Mouse (Mus musculus): ENCODE measurements around the gene Spg7.
"Not testable (repeated sequence)": the region's sequence is repeated elsewhere in the genome, so short reads cannot be mapped to it uniquely, and the experiment has no call there.

The Spg7 gene

GRCm38 (mm10) chr8:123041008-123041773 lies 21.6 kb upstream of the Spg7 start:
- DNase-seq (ENCODE audit: low read depth in 2 of 2, low spot score in 2 of 2) = peak; percentile 68 to 76

- no peak for DNase-seq (ENCODE audit: low read depth in 2 of 2, low spot score in 2 of 2)
Measured at GRCm38 (mm10) chr8:123041774-123042105, 21.0 kb upstream of the Spg7 start.

GRCm38 (mm10) chr8:123042158-123042973 lies 20.4 kb upstream of the Spg7 start, which contains the start of gene Ankrd11:
Gene Ankrd11 (minus strand): TSS chr8:123042277.
- DNase-seq (ENCODE audit: low read depth in 2 of 2, low spot score in 2 of 2) = peak; percentile 99

GRCm38 (mm10) chr8:123042974-123043625 lies 19.6 kb upstream of the Spg7 start:
- no peak for DNase-seq (ENCODE audit: low read depth in 2 of 2, low spot score in 2 of 2)

GRCm38 (mm10) chr8:123043941-123044340 lies 18.8 kb upstream of the Spg7 start:
- no peak for DNase-seq (ENCODE audit: low read depth in 2 of 2, low spot score in 2 of 2)

GRCm38 (mm10) chr8:123044743-123045425 lies 17.9 kb upstream of the Spg7 start:
- not testable (repeated sequence) for DNase-seq (ENCODE audit: low read depth in 2 of 2, low spot score in 2 of 2)

GRCm38 (mm10) chr8:123046706-123047105 lies 16.0 kb upstream of the Spg7 start:
- no peak for DNase-seq (ENCODE audit: low read depth in 2 of 2, low spot score in 2 of 2)

GRCm38 (mm10) chr8:123047827-123048226 lies 14.9 kb upstream of the Spg7 start:
- DNase-seq (ENCODE audit: low read depth in 2 of 2, low spot score in 2 of 2) = no peak

- DNase-seq (ENCODE audit: low read depth in 2 of 2, low spot score in 2 of 2) = no peak
Measured at GRCm38 (mm10) chr8:123048402-123048801, 14.3 kb upstream of the Spg7 start.

GRCm38 (mm10) chr8:123051458-123051857 lies 11.3 kb upstream of the Spg7 start:
- peak; percentile 41 to 43 for DNase-seq (ENCODE audit: low read depth in 2 of 2, low spot score in 2 of 2)

- no peak for DNase-seq (ENCODE audit: low read depth in 2 of 2, low spot score in 2 of 2)
Measured at GRCm38 (mm10) chr8:123064072-123064471, 1.3 kb downstream of the Spg7 start.

GRCm38 (mm10) chr8:123064809-123065213 lies 2.1 kb downstream of the Spg7 start:
- DNase-seq (ENCODE audit: low read depth in 2 of 2, low spot score in 2 of 2) = no peak

- DNase-seq (ENCODE audit: low read depth in 2 of 2, low spot score in 2 of 2) = peak; percentile 88 to 89
Measured at GRCm38 (mm10) chr8:123065214-123066100, 2.7 kb downstream of the Spg7 start.

GRCm38 (mm10) chr8:123066101-123066683 lies 3.5 kb downstream of the Spg7 start:
- no peak for DNase-seq (ENCODE audit: low read depth in 2 of 2, low spot score in 2 of 2)

- no peak for DNase-seq (ENCODE audit: low read depth in 2 of 2, low spot score in 2 of 2)
Measured at GRCm38 (mm10) chr8:123071176-123071575, 8.4 kb downstream of the Spg7 start.

- no peak for DNase-seq (ENCODE audit: low read depth in 2 of 2, low spot score in 2 of 2)
Measured at GRCm38 (mm10) chr8:123077213-123077612, 14.5 kb downstream of the Spg7 start.

- no peak for DNase-seq (ENCODE audit: low read depth in 2 of 2, low spot score in 2 of 2)
Measured at GRCm38 (mm10) chr8:123082993-123083392, 20.3 kb downstream of the Spg7 start.

- no peak for DNase-seq (ENCODE audit: low read depth in 2 of 2, low spot score in 2 of 2)
Measured at GRCm38 (mm10) chr8:123083610-123084009, 20.9 kb downstream of the Spg7 start.

GRCm38 (mm10) chr8:123087289-123087688 lies 24.5 kb downstream of the Spg7 start:
- DNase-seq (ENCODE audit: low read depth in 2 of 2, low spot score in 2 of 2) = no peak

- no peak for DNase-seq (ENCODE audit: low read depth in 2 of 2, low spot score in 2 of 2)
Measured at GRCm38 (mm10) chr8:123097216-123097615, 34.5 kb downstream of the Spg7 start.

All from CD8-positive naive resting alpha-beta T cell, adult 2 months (primary cell).